Mouse (Mus musculus) liver, postnatal 0 days (tissue): Measurements from ENCODE around the gene Rac3.

Experiments used
- CTCF ChIP-seq: sonication (generic); IDR thresholded peaks from 2 replicates; pipeline ENCODE4 v1.5.1; 2016; ENCODE audit warnings: antibody characterized with exemption, low read depth
- EP300 ChIP-seq: IDR thresholded peaks from 2 replicates; pipeline ENCODE4 v1.6.1; 2016; ENCODE audit warnings: antibody characterized with exemption, low read depth, mild to moderate bottlenecking

DNA sequence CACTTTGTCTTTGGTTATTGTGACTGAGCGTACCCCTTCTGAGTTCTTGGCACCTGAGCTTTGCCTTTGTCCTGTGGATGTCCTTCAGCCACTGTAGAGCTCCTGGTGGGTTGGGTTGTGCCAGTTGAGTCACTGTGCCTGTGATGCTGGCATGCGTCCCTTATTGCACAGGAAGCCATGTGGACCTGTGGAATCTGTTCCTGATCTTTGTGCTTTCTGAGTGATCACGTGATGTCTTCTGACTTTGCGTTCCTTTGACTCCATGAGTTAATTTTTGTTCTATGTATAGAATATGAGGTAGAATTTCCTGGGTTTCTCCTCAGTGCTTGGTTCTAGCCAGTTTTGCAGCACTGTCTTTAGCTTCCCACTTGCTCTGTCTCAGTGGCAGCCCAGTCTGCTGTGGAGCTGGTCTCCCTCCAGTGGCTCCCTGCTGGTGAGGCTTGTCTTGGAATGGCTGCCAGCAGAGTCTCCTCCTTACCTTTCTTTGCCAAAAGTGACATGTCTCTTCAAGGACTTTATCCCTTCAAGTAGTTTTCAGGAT, 28.7 kb upstream of the Rac3 start:
- TF ChIP-seq CTCF, result no peak
- TF ChIP-seq EP300, result no peak
